Mouse (Mus musculus): ENCODE results near the gene Trim14. TPM values are rescaled to one million over a fixed set of nuclear protein-coding genes. Genes with fewer than 3 reads are reported as not detected.

Trim14 gene
- total and polyA plus RNA-seq, 3 experiments, result 11.6 to 35.4 (median 26.5) TPM

DNA sequence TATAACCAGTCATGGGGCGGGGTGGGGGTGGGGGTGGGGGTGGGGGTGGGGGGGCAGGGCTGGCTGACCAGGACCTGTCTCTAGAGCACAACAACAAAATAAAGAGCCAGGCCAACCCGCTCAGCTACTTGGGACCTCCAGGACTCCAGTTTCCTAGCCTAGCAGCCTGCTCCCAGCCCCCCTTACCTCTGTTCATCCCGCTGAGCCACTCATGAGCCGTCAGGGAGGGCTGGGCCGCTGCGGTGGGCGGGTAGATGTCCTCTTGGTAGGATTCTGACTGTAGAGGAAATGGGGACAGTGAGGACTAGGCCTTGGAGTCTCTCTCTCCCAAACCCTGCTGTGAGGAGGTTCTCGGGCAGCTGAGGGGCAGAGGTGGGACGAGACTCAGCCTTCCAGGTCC is 5.8 kb upstream of the Trim14 start:
- Histone ChIP-seq H3K27me3 (replicated peaks) (no peaks in the 10 kb centered on the region), H3K4me2 (ENCODE audit: insufficient read depth, low read depth, poor library complexity, severe bottlenecking) (no peak overlapping the region), H3K9me3 (replicated peaks; ENCODE audit: low read length) (no peaks in the 10 kb centered on the region), H3K36me3 (replicated peaks in 1 of 2; ENCODE audit: control insufficient read depth in 1 of 2, insufficient read depth in 1 of 2, low read length in 1 of 2) (peaks cover 75 to 79% of the 10 kb centered on the region in 2 experiments), H3K79me2 (replicated peaks; ENCODE audit: control insufficient read depth, extremely low read depth, insufficient read depth, poor library complexity, severe bottlenecking) (0 out of 2 replicates have a peak, but pooled peaks cover 2% of the 10 kb centered on the region), H3K9ac (ENCODE audit: insufficient read depth, low read depth) (no peak overlapping the region), H3K4me3 (replicated peaks in 1 of 3; ENCODE audit: low read depth in 2 of 3, low read length in 2 of 3, poor library complexity in 1 of 3) (no peak overlapping the region), H3K27ac (ENCODE audit: insufficient read depth, low read depth) (no peak overlapping the region), H3K4me1 (ENCODE audit: control insufficient read depth in 1 of 2, insufficient read depth in 2 of 2) (peaks cover 12 to 30% of the 10 kb centered on the region in 2 experiments)
- TF ChIP-seq HCFC1 (IDR thresholded peaks at IDR 0.05; ENCODE audit: low read depth, low read length) (no peak), ZC3H11A (IDR thresholded peaks at IDR 0.05; ENCODE audit: low read depth, low read length) (no peak), SIN3A (IDR thresholded peaks at IDR 0.05; ENCODE audit: low read length) (no peak), SMC3 (IDR thresholded peaks at IDR 0.05; ENCODE audit: low read depth, low read length) (no peak), E2F4 (IDR thresholded peaks at IDR 0.05; ENCODE audit: insufficient replicate concordance, low read depth, low read length) (no peak), ELF1 (IDR thresholded peaks at IDR 0.05; ENCODE audit: low read depth, low read length) (no peak), KAT2A (IDR thresholded peaks at IDR 0.05; ENCODE audit: insufficient replicate concordance, low read length) (no peak), RCOR1 (conservative IDR thresholded peaks at IDR 0.05; ENCODE audit: low read depth, low read length) (no peak), POLR2A (IDR thresholded peaks at IDR 0.05; ENCODE audit: low read depth, low read length) (no peak), ZKSCAN1 (IDR thresholded peaks at IDR 0.05; ENCODE audit: borderline replicate concordance, low read depth, low read length) (no peak), GABPA (IDR thresholded peaks at IDR 0.05; ENCODE audit: insufficient replicate concordance, low read depth, low read length) (no peak), UBTF (IDR thresholded peaks at IDR 0.05; ENCODE audit: low read depth, low read length) (no peak), NELFE (IDR thresholded peaks at IDR 0.05; ENCODE audit: low read depth, low read length) (no peak), CHD1 (IDR thresholded peaks at IDR 0.05; ENCODE audit: low read depth, low read length) (no peak), MXI1 (IDR thresholded peaks at IDR 0.05; ENCODE audit: low read depth, low read length) (no peak), JUND (conservative IDR thresholded peaks at IDR 0.05; ENCODE audit: low read depth, low read length) (no peak)
- in situ Hi-C loops (cut with MboI; ENCODE audit: low pct_ligation_motif_present, low pct_unique_long_range_greater_than_20kb, low sequenced_read_pairs) (no loop called here), dilution Hi-C loops (cut with MboI; ENCODE audit: extremely low pct_ligation_motif_present, extremely low pct_unique_long_range_greater_than_20kb, low sequenced_read_pairs) (no loop called here)
- DNase-seq (ENCODE audit: extremely low read depth), result no peak

DNA sequence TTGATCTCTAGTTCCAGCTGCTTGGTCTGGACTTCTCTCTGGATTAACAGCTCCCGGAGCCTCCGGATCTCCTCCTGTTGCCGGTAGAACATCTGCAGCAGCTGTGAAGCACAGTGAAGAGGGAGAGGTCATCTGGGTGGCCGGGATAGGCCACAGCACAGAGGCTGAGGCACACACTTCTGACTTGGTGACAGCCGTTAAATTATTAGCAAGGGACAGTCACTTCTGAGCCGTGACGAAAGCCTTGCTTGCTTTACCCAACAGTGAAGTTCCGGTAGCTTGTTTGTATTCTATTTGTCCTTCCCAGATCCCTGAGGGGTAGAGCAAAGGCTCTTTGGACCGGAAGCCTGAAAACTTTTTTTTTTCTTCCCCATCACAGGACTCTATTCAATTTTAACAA is 3.2 kb upstream of the Trim14 start:
- H3K27me3 ChIP-seq (replicated peaks), result no peaks in the 10 kb centered on the region
- no peaks in the 10 kb centered on the region for H3K9me3 ChIP-seq (replicated peaks; ENCODE audit: low read length)
- H3K4me2 ChIP-seq (ENCODE audit: insufficient read depth, low read depth, poor library complexity, severe bottlenecking), result no peak overlapping the region
- peaks cover 2% of the 10 kb centered on the region; the same call in 1 of the 2 replicates for H3K79me2 ChIP-seq (replicated peaks; ENCODE audit: control insufficient read depth, extremely low read depth, insufficient read depth, poor library complexity, severe bottlenecking)
- in situ Hi-C loops (cut with MboI; ENCODE audit: low pct_ligation_motif_present, low pct_unique_long_range_greater_than_20kb, low sequenced_read_pairs) (loop anchor here (10.0 kb wide), 1 partner anchor 116 kb away; the partner anchor contains the start of gene Tbc1d2), dilution Hi-C loops (cut with MboI; ENCODE audit: extremely low pct_ligation_motif_present, extremely low pct_unique_long_range_greater_than_20kb, low sequenced_read_pairs) (no loop called here)
- peaks cover 5 to 22% of the 10 kb centered on the region in 2 experiments; a peak in 2 of 4 replicates for H3K4me1 ChIP-seq (ENCODE audit: control insufficient read depth in 1 of 2, insufficient read depth in 2 of 2)
- TF ChIP-seq NRF1 (IDR thresholded peaks at IDR 0.05; ENCODE audit: low read depth, low read length) (no peak), JUN (IDR thresholded peaks at IDR 0.05; ENCODE audit: insufficient read depth, low read depth, low read length) (no peak), CHD1 (IDR thresholded peaks at IDR 0.05; ENCODE audit: low read depth, low read length) (no peak), ETS1 (conservative IDR thresholded peaks at IDR 0.05; ENCODE audit: low read depth, low read length) (no peak), MAFK (IDR thresholded peaks at IDR 0.05; ENCODE audit: insufficient replicate concordance, low read length) (no peak), POLR2AphosphoS2 (IDR thresholded peaks at IDR 0.05; ENCODE audit: low read depth, low read length) (no peak), CTCF (conservative IDR thresholded peaks at IDR 0.05 in 1 of 2, IDR thresholded peaks at IDR 0.05 in 1 of 2; ENCODE audit: low read depth in 2 of 2, low read length in 2 of 2) (no peak), E2F4 (IDR thresholded peaks at IDR 0.05; ENCODE audit: insufficient replicate concordance, low read depth, low read length) (no peak), TBP (conservative IDR thresholded peaks at IDR 0.05; ENCODE audit: low read depth, low read length) (no peak), USF1 (IDR thresholded peaks at IDR 0.05; ENCODE audit: low read depth, low read length) (no peak), ZMIZ1 (IDR thresholded peaks at IDR 0.05; ENCODE audit: low read depth, low read length) (no peak), GABPA (IDR thresholded peaks at IDR 0.05; ENCODE audit: insufficient replicate concordance, low read depth, low read length) (no peak), JUND (conservative IDR thresholded peaks at IDR 0.05; ENCODE audit: low read depth, low read length) (no peak)
- H3K27ac ChIP-seq (ENCODE audit: insufficient read depth, low read depth), result no peak overlapping the region
- no peak for DNase-seq (ENCODE audit: extremely low read depth)
- H3K36me3 ChIP-seq (replicated peaks in 1 of 2; ENCODE audit: control insufficient read depth in 1 of 2, insufficient read depth in 1 of 2, low read length in 1 of 2), result peaks cover 59 to 65% of the 10 kb centered on the region in 2 experiments
- H3K9ac ChIP-seq (ENCODE audit: insufficient read depth, low read depth), result no peak overlapping the region
- no peak overlapping the region for H3K4me3 ChIP-seq (replicated peaks in 1 of 3; ENCODE audit: low read depth in 2 of 3, low read length in 2 of 3, poor library complexity in 1 of 3)

Data from CH12.LX (cell line).